Mouse (Mus musculus) ES-Bruce4 (cell line): ENCODE results near the gene Dst. TPM values are rescaled to one million over a fixed set of nuclear protein-coding genes. Genes with fewer than 3 reads are reported as not detected.
A peak's percentile ranks its signal among the peaks of the same experiment; 100 is the strongest.

Experiments
- H3K27ac ChIP-seq: 2 replicates; pipeline ENCODE4 v1.5.1; 2012; ENCODE audit warnings: low read length, inconsistent platforms; ENCODE audit not compliant: insufficient read depth
- H3K27me3 ChIP-seq: 2 replicates; pipeline ENCODE4 v1.6.1; 2012; ENCODE audit warnings: mild to moderate bottlenecking, low read length, inconsistent platforms; ENCODE audit not compliant: control insufficient read depth, poor library complexity, insufficient read depth, severe bottlenecking
- H3K36me3 ChIP-seq: 2 replicates; pipeline ENCODE4 v1.6.1; 2012; ENCODE audit warnings: inconsistent platforms, mild to moderate bottlenecking, low read length, moderate library complexity; ENCODE audit not compliant: control insufficient read depth, poor library complexity, insufficient read depth, severe bottlenecking
- H3K4me1 ChIP-seq: one replicate; pipeline ENCODE4 v1.8.1; 2011; ENCODE audit warnings: low read length; ENCODE audit not compliant: control insufficient read depth, insufficient read depth
- H3K4me3 ChIP-seq: 2 replicates; pipeline ENCODE4 v1.5.1; 2011; ENCODE audit warnings: low read depth, mild to moderate bottlenecking, low read length
- H3K9ac ChIP-seq: 2 replicates; pipeline ENCODE4 v1.6.1; 2012; ENCODE audit warnings: low read depth, mild to moderate bottlenecking, inconsistent platforms; ENCODE audit not compliant: poor library complexity, severe bottlenecking
- H3K9me3 ChIP-seq: replicated peaks from 2 replicates; pipeline ENCODE4 v1.6.1; 2012; ENCODE audit warnings: mild to moderate bottlenecking, low read length, inconsistent platforms; ENCODE audit not compliant: control insufficient read depth, poor library complexity, insufficient read depth, severe bottlenecking
- CTCF ChIP-seq: IDR thresholded peaks from one replicate; pipeline ENCODE4 v1.8.1; 2011; ENCODE audit warnings: low read depth, low read length
- EP300 ChIP-seq: IDR thresholded peaks from 2 replicates; pipeline ENCODE4 v1.6.1; 2011; ENCODE audit warnings: low read depth, low read length; ENCODE audit not compliant: insufficient read depth
- POLR2A ChIP-seq: IDR thresholded peaks from one replicate; pipeline ENCODE4 v1.8.1; 2011; ENCODE audit warnings: low read length; ENCODE audit not compliant: insufficient read depth
- polyA plus RNA-seq: library from polyadenylated mRNA; stranded (reverse); fragments of >200 nt; gene quantifications from 2 replicates; pipeline ENCODE4 v1.2.4, GENCODE M21; 2011; ENCODE audit warnings: low read depth; ENCODE audit not compliant: missing spikeins, insufficient read depth, insufficient read length

Gene Dst
- polyA plus RNA-seq, 1 experiment, result 296 TPM

DNA sequence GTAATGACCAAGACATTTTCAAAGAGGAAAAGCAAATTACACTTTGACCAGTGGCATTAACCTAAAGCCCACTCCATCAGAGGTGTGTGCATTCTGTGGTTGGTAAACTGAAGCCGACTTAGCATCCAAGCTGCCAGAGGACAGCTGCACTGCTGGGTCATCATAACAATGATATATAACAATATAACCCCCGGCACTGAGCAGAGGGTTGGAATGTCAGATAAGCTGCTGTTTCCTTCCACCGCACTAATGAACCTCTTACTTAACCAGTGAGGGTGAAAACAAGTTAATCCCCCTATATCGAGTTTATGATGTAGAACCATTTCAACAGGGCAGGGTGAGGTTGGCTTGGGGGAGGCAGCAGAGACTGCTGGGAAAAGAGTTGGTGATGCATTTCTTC is 187.1 kb downstream of the Dst start:
- peak overlapping the region; percentile 15; the same call in 1 of the 2 replicates for H3K27ac ChIP-seq
- peaks cover under 1% of the 10 kb centered on the region; the same call in 1 of the 2 replicates for H3K9me3 ChIP-seq
- TF ChIP-seq CTCF (no peak), POLR2A (no peak), EP300 (no peak)
- no peak overlapping the region for H3K9ac ChIP-seq
- H3K36me3 ChIP-seq, result peaks cover 22% of the 10 kb centered on the region
- H3K27me3 ChIP-seq, result no peaks in the 10 kb centered on the region
- H3K4me1 ChIP-seq, result no peaks in the 10 kb centered on the region
- H3K4me3 ChIP-seq, result no peak overlapping the region

DNA sequence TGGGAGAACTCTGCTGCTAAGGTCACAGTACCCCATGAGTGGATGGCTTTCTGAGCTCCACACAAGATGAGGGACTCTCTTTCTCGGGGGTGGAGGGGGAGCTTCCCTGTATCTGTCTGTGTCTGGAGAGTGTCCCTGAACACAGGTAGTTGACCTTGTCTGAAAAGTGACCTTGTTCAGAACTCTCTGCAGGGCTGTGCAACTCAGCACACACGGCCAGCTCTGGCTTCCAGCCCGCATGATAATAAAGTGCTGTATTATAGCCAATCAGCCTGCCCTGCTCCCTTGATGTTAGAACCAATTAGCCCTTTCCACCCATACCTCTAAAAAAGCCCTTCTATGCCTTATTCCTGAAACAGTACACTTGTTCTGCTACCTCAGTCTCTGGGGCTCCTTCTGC is 188.9 kb downstream of the Dst start:
- H3K9ac ChIP-seq, result no peak overlapping the region
- H3K27me3 ChIP-seq, result no peaks in the 10 kb centered on the region
- TF ChIP-seq EP300 (0 out of 2 replicates have a peak, but pooled peaks have one; percentile 32), CTCF (no peak)
- H3K36me3 ChIP-seq, result peaks cover 12% of the 10 kb centered on the region; the same call in 1 of the 2 replicates
- peak overlapping the region; percentile 67 for H3K27ac ChIP-seq
- no peak overlapping the region for H3K4me3 ChIP-seq
- peaks cover 3% of the 10 kb centered on the region; the same call in 1 of the 2 replicates for H3K9me3 ChIP-seq
- H3K4me1 ChIP-seq, result no peaks in the 10 kb centered on the region

DNA sequence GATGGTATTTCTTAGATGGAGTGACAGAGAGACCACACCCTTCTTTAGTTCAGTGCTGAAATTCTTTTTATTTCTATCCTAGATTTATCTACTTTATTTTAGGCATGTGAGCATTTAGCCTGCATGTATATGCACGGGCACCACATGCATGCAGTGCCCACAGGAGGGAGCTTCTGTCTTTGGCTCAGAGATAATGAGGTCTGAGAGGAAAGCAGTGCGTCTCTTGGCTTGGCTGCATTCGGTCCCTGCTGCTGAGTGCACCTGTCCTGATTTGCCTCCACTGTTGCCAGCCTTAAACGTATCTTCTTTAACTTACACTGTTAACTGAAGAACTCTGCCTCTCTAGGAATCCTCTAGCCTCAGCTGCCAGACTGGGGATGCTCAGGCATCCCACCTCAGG is 189.6 kb downstream of the Dst start:
- no peaks in the 10 kb centered on the region for H3K4me1 ChIP-seq
- TF ChIP-seq POLR2A (no peak), EP300 (no peak), CTCF (peak; percentile 14)

DNA sequence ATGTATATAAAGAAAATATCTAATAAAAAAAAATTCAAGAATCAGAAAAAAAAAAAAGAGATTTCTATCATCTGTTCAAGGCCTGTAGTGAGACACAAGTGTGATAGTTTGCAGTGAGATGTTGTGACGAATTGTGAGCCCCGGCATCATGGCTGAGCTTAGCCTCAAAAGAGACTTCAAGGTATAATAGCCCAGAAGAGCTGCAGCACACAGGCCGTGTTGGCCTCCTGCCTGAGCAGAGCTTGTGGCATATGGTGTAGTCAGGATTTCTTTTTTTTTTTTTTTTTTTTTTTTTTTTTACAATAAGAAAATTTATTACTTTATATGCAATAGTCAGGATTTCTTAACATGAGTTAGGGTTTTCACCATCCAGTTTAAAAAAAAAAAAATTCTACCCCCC is 191.4 kb downstream of the Dst start:
- H3K9me3 ChIP-seq, result peaks cover 6% of the 10 kb centered on the region; the same call in 1 of the 2 replicates
- H3K9ac ChIP-seq, result no peak overlapping the region
- H3K36me3 ChIP-seq, result no peaks in the 10 kb centered on the region
- H3K4me1 ChIP-seq, result no peaks in the 10 kb centered on the region
- TF ChIP-seq EP300 (no peak), CTCF (no peak), POLR2A (no peak)
- no peak overlapping the region for H3K27ac ChIP-seq
- H3K4me3 ChIP-seq, result no peak overlapping the region
- no peaks in the 10 kb centered on the region for H3K27me3 ChIP-seq

More for the DNA sequence above, 189.6 kb downstream of the Dst start:
- H3K9me3 ChIP-seq, result peaks cover 6% of the 10 kb centered on the region; the same call in 1 of the 2 replicates
- peaks cover 7% of the 10 kb centered on the region; the same call in 1 of the 2 replicates for H3K36me3 ChIP-seq
- no peak overlapping the region for H3K27ac ChIP-seq
- no peak overlapping the region for H3K4me3 ChIP-seq
- H3K27me3 ChIP-seq, result no peaks in the 10 kb centered on the region
- no peak overlapping the region for H3K9ac ChIP-seq

DNA sequence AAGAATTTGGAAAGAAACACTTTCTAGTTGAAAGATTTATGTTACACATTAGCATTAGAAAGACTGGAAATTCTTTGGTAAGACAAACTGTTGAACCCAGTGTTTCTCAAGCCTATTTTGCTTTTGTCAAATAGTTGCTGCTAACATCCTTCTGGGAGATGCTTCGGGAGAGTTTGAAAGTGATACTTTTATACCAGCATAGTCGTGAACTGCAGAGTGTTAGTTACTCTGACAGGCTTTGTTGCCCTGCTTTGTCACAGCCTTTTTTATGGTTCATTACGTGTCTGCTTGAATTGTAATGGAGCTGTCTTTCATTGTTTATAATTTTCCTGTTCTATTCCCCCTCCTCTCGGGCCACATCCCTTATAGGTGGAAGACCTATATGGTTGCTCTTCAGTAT is 192.4 kb downstream of the Dst start:
- Histone ChIP-seq H3K36me3 (no peaks in the 10 kb centered on the region), H3K27me3 (no peaks in the 10 kb centered on the region), H3K9me3 (peaks cover 6% of the 10 kb centered on the region; the same call in 1 of the 2 replicates), H3K4me1 (peaks cover 3% of the 10 kb centered on the region), H3K9ac (no peak overlapping the region), H3K4me3 (no peak overlapping the region), H3K27ac (no peak overlapping the region)
- no peak for TF ChIP-seq EP300

DNA sequence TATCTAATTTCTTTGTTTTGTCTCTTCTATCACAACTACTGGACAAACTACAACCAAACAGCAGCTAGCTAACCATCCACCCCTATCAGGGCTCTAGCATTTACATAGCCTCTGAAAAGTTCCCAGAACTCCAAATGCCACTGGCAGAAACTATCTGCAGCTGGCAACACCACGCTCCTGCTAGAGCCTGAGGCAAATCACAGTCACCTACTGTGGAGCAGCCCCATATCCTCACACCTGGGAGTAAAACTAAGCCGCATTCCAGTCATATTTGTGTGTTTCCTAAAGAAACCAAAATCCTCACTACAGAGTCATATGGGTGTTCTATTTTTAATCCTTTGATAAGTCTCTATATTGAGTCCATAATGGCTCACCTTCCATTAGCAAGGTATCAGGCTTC is 194.6 kb downstream of the Dst start:
- no peak overlapping the region for H3K9ac ChIP-seq
- peaks cover 6% of the 10 kb centered on the region; the same call in 1 of the 2 replicates for H3K9me3 ChIP-seq
- H3K4me1 ChIP-seq, result peaks cover 5% of the 10 kb centered on the region
- no peaks in the 10 kb centered on the region for H3K27me3 ChIP-seq
- H3K4me3 ChIP-seq, result no peak overlapping the region
- H3K36me3 ChIP-seq, result no peaks in the 10 kb centered on the region
- H3K27ac ChIP-seq, result peak overlapping the region; percentile 100
- TF ChIP-seq EP300, result peak; percentile 82
- TF ChIP-seq POLR2A, result no peak
